Mouse (Mus musculus) hematopoietic multipotent progenitor cell, adult 10-12 weeks (in vitro differentiated cells): Measurements from ENCODE around the gene Adgrg4. TPM values are rescaled to one million over a fixed set of nuclear protein-coding genes. Genes with fewer than 3 reads are reported as not detected.

Experiments used
- polyA plus RNA-seq: library from polyadenylated mRNA; stranded (reverse); fragments of >175 nt; gene quantifications from 2 replicates; pipeline ENCODE4 v1.2.3, GENCODE M21; 2012; ENCODE audit warnings: low replicate concordance

The Adgrg4 gene
- not detected in 2 replicates for polyA plus RNA-seq

GRCm38 (mm10) chrX:56869863-56870262 lies at the start of gene Adgrg4:
TSS of gene Adgrg4 (plus strand) at chrX:56870163.

GRCm38 (mm10) chrX:56821765-56822603 lies 48.0 kb upstream of the Adgrg4 start, which contains the start of gene Map7d3:
TSS of gene Map7d3 (minus strand) at chrX:56822326.

GRCm38 (mm10) chrX:57042774-57043173 lies 172.8 kb downstream of the Adgrg4 start, which contains the start of gene Brs3:
TSS of gene Brs3 (plus strand) at chrX:57043074.

Other genes starting within 250 kb of the Adgrg4 start
- gene Fhl1, start 138.4 kb upstream of the Adgrg4 start, polyA plus RNA-seq: 0.13 and 0.43 TPM in 2 replicates
- gene Map7d3, start 47.8 kb upstream of the Adgrg4 start, polyA plus RNA-seq: 0.17 TPM in 1 of 2 replicates, not detected in the other
- not detected in 2 replicates for gene Brs3, start 172.9 kb downstream of the Adgrg4 start, polyA plus RNA-seq
- gene Htatsf1, start 183.4 kb downstream of the Adgrg4 start, polyA plus RNA-seq: 14.5 and 19.6 TPM in 2 replicates
- gene Vgll1, start 217.9 kb downstream of the Adgrg4 start, polyA plus RNA-seq: not detected in 2 replicates